Mouse (Mus musculus) ovary, adult 18-20 months (tissue): ENCODE data around the gene Map3k9.

Experiments used
- DNase-seq: peaks from one replicate; pipeline ENCODE4 v3.0.0; 2022; ENCODE audit warnings: low spot score, mixed read lengths

Map3k9 gene

DNA sequence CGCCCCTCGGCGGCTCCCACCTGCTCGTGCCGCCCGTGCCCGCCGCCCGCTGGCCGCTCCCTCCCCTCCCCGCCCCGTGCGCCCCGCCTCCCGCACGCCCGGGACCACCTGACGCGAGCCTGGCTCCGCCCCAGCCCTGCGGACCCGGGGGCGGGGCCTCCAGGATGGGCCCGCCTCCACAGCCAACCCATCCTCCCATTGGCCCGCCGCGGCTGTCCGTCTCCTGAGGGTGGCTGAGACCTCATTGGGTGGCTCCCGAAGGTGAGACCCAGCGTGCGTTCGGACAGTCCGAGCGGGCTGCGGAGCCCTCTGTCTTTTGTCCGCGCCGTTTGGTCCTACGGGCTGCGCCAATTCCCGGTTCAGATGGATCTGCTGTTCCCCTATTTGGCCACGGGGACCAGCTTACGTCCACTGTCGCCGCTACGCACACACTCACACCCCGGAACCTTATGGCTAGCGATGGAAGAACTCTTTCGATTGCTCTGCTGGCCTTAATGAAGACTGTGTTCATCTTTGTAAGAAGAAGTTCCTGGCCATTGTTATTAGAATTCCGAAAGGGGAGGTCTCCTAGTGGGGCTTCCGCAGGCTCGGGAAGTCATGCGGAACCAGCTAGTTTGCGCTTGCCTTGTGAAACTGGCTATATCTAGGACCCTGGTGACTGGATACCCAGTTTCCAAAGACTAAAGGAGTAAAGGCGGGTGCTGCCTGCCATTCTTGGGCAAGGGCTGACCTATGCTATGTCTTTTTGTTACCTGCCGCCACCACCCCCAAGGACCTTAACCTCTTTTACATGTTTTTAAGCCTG is at the start of gene Map3k9:
Gene Map3k9, minus strand, starts transcription at position 71 of the 805 bp plus-strand sequence.
- peak; percentile 88 for DNase-seq

DNA sequence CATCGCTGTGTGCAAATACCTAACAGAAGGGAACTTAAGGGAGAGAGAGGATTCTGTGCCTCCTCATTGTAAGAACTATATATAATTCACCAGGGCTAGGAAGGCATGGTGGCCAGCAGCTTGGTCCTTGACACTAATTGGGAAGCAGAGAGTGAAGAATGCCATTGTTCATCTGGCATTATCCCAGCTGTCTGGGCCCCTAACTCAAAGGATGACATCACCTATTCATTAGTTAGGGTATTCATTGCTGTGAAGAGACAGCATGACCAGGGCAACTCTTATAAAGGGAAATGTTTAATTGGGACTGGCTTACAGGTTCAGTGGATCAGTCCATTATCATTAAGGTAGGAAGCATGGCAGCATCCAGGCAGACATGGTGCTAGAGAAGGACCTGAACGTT is 47.4 kb upstream of the Map3k9 start:
- no peak for DNase-seq

DNA sequence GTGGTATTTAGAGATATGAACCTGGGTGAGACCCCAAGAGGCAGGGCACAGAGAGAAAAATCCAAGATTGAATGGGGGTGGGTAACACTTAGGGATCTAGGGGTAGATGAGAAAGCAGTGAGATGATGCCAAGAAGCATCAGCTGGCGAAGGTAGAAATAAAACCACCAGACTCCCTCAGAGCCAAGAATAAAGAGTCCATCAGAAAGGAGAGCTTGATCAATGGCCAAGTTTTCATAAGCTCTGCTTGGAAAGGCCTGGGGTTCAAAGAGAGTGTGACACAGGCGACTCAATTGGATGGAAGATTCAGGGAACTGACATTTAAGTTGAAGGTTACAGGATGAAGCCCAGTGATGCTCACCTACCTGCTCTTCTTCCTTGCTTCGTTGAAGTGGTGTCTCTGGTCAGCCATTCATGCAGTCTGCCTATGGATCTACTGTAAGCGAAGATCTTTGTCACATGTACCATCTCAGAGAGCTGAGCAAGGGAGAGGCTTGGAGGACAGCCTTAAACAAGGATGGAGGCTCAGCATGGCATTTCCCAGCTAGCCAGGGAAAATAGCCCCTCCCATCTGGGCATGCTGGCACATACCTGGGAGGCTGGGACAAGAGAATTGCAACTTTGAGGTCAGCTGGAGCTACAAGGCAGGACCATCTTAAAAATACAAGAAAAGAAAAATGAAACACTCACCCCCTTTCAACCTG is 42.0 kb upstream of the Map3k9 start:
- DNase-seq: no peak

DNA sequence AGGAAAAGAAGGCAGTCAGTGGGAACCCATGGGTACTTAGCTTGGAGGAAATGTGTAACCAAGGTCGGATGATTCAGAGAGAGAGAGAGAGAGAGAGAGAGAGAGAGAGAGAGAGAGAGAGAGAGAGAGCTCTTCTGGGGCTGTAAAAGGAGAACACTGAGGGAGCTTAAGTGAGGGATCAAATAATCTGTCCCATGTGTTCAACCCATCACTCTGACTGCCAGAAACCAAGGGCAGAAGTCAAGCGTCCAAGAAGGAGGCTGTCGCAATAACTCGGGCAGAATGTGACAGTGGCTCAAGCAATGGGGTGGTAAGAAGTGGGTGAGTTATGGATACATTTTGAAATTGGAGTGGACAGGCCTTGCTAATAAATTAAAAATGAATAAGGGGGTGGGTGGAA is 41.2 kb upstream of the Map3k9 start:
- no peak for DNase-seq

DNA sequence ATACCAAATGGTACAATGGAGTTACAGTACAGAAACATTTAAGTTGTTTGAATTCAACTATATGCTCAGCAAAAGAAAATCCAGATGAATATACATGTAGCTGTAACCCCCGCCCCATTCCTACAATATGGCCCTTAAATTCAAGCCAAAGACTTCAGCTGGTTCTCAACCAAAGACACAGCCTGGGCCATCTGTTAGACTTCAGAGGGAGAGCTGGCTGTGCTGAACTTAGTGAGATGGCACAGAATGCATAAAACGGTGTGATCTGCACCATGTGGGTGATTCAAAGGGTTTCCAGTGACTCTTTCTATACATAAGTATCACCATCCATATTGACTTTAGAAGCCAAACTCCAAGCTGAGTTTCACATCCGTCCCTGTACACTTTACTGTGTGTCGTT is 39.7 kb upstream of the Map3k9 start:
- DNase-seq: no peak

DNA sequence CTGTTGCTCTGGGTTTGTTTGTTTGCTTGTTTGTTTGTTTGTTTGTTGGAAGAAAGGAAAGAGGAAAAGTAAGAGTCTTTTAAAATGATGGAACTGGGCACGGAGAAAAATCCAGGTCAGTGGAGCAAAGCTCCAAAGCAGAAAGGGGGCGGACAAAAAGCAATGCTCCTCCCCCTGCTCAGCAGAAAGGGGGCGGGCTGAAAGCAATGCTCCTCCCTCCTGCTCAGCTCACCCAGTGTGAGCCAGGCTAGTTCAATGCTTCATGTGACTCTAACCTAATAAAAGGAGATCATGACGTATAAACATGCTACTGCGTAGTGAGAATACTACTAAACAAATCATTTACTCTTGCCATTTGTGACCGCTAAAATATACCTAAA is 36.1 kb upstream of the Map3k9 start:
- DNase-seq: no peak

DNA sequence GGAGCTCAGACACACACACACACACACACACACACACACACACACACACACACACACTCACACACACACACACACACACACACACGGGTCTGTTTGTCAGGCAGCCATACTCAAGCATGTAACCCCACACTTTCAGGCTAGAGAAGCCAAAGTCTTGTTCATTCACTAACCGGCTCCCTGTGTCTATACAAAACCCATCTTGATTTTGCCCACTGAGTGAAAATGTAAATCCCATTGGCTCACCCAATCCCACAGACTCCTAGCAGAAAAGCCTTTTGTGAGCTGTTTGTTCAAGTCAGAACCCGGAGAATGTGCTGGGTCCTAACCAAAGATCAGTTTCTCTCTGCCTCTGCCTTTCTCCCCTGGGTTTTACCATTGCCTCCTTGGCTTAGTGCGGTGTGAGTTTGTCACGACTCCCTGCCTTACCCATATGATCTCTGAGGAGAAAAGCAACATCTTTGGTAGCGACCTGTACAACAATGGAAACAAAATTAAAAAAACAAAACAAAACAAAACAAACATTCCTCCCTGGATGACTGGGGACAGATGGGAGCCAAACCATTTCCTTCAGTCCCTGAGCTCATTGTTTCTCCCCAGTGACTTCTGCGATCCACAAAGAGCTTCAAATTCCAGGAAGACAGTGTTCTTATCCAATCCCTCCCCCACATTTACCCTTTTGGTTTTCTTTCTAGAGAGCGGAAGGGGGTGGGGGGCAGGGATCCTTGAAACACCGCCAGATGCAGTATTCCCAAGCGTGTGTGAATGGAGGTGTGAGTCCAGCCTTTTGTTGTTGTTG is 35.6 kb upstream of the Map3k9 start:
- no peak for DNase-seq

DNA sequence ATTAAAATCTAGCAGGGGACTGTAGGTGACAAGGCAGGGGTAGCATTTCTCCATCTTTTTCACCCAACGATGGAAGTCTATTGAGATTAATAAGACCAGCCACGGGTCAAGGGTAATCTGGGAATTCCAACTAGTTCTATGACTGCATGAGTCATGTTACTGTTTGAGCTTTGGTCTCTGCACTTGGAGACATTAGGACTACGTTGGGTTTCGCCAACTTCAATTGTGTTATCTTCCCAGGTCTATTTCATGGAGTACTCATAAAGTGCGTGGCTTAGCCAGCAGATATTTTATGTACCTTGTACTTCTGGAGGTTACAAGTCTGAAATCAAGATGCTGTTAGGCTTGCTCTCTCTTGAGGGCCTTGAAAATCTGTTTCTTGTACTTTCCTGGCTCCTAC is 33.8 kb upstream of the Map3k9 start:
- no peak for DNase-seq

DNA sequence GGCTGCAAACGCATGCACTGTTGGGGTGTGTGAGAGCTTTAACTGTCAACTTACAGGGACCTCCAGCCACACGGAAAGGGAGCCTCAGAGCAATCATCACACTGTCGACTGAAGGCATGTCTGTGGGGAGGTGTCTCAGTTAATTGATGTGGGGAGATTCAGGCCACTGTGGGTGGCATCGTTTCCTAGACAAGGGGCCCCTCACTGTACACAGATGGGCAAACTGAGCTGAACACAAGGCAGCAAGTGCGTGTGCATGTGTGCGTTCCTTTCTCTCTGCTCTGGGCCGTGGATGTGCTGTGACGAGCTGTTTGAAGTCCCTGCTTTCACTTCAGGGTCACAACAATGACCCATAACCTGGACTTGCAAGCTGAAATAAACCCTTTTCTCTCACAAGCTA is 29.4 kb upstream of the Map3k9 start:
- DNase-seq: no peak

DNA sequence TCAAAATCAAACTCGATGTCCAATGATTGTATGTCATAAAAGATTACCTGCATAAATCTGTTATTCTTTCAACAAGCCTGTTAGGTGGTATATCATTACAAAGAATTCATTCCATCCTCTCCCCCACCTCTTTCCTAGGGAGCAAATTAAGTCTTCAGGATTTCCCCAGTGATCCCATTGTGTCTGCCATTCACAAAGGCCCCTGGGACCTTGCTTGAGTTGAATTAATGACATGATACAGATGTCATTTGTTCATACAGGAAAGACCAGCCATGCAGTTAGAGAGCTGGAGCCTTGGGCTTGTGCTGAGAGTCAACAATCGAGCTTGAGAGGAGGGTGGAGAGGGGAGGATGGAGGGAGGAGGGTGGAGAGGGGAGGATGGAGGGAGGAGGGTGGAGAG is 27.6 kb upstream of the Map3k9 start:
- DNase-seq: no peak

DNA sequence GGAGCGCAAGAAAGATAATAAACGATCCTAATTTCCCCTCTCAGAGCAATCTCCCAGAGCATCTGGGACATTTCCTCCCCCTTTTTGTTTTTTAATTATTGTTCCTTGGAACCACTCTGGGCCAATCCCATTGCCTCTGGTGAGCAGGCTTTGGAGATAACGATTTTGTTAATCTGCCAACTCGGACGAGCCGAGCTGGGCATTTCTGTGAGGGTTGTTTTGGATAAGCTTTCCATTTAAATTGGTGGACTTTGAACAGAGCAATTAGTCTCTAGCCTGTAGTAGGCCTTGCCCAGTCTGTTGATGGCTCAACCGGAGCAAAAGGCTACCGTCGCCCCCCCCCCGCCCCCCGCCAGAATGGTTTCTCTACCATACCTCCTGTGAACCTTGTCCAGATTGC is 27.0 kb upstream of the Map3k9 start:
- DNase-seq: peak; percentile 59

DNA sequence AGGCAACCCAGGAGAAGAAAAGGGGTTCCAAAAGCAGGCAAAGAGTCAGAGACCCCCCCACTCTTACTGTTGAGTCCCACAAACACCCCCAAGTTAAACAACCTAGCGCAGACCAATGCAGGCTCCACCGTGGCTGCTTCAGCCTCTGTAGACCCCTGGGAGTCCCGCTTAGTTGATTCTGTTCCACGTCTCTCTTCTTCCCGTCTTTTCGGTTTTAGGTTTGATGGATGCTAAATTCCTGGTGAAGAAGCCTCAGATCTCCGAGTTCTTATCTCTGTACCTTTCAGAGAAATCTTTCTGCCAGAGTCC is 26.5 kb upstream of the Map3k9 start:
- no peak for DNase-seq

DNA sequence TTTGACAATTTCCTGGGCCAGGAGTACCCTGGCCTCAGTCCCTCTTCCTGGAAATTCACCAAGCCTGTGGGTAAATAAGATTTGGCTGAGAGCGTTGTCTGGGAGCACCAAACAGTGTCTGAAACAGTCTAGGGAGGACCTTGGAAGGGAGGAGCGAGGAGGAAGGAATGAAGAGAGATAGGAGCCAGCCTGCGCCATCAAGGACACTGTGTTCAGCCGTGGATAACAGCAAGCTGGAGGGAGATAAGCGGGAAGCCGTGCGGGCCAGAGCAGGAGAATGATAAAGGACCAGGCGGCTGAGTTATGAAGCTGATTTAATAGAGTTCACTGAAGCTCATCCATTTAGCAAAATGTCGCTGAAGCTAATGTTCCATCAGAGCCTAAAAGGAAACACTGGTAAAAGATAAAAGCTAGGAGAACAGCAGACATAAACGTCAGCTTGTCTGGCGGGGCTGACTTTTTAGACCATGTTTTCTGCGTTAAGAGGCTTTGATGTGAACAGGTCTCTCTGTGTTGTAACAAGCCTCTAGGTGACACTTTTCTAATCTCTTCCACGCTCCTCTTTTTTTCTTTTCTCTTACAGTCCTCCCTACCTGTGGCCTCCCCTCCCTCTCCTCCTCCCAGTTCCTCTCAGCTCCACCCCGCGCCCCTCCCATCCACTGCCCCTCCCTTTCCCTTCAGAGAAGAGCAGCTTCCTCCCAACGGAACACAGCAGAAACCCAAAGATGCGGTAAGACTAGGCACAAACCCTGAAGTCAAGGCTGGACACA is 26.0 kb upstream of the Map3k9 start:
- DNase-seq: peak; percentile 84

DNA sequence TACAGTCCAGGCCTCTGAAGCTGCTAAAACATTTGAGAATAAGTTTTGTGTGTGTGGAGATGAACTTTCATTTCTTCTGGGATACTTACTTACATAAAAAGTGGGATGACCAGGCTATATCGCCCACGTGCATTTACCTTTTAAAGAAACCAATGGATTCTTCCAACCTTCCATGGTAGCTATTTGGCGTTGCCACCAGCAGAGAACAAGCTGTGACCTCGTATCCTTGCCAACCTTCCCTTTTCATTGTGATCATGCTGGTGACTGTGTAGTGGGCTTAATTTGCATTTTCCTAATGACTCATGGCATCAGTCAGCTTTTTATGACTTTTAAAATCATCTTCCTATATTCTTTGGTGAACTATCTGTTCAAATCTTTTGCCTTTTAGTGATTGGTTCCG is 25.1 kb upstream of the Map3k9 start:
- DNase-seq: no peak

DNA sequence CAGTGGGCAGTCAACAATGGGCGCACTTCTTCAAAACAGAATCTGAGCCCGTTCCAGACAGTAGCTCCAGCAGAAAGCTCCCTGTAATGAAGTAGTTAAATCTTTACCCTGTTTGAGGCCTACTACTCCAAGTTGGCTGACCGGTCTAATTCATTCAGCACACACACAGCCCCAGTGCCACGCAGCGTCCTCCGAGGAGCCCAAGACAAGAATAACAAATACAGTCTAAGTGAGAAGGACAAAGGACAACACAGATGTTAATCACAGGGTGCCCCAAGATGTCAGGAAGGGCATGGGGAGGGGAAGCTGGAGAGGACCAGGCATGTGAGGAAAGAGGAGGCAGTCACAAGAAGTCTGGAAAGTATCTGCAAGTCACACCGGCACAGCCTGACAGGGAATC is 22.8 kb upstream of the Map3k9 start:
- no peak for DNase-seq

DNA sequence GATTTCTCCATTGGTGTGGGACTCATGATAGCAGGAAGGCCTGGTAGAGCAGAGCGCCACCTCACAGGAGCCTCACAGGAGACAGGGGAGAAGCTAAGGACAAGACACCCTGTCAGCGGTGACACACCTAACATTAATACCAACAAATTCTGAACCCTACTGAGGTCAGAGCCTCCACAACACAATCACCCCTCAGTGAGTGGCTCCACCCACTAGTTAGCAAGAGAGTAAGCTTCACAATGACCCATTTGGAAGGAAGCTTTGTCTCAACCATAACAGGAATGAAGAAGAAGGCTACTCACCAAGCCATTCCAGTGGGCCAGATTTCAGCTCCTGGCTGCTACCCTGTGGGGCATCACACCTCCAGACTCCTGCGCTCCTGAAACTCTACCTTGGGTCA is 22.0 kb upstream of the Map3k9 start:
- DNase-seq: no peak

DNA sequence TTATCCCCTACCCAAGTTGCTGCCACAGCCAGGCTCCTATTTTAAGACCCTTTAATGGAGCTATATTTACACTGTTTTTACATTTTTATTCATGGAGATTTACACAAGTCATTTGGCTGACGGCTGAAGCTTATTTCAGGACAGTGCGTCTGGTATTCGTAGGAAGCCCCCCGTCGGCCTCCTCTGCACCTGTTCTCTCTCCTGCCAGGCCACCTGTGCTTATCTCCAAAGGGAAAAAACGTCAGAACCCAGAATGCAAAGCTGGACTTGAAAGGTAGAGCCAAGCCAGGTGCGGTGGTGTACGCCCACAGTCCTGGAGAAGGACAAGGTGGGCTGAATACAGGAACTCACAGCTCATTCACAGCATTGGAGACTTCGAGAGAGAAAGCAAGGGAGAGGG is 20.2 kb upstream of the Map3k9 start:
- no peak for DNase-seq

DNA sequence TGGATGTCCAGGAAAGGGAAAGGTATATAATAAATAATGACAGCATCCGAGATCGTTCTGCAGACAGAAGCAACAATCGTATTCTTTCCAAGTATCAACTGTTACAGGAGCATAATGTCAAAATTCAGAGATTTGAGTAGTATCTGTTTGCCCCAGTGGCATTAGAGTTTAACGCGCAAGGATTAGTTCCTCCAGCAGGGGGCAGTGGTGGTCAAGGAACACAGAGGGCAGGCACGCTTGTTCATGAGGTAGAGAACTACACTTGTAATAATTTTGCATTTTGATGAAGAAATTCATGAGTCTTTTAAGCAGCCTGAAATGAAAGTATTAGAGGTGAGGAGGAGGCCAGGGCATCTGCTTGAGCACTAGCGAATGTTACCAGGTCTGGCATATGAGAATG is 15.6 kb upstream of the Map3k9 start:
- DNase-seq: peak; percentile 17

DNA sequence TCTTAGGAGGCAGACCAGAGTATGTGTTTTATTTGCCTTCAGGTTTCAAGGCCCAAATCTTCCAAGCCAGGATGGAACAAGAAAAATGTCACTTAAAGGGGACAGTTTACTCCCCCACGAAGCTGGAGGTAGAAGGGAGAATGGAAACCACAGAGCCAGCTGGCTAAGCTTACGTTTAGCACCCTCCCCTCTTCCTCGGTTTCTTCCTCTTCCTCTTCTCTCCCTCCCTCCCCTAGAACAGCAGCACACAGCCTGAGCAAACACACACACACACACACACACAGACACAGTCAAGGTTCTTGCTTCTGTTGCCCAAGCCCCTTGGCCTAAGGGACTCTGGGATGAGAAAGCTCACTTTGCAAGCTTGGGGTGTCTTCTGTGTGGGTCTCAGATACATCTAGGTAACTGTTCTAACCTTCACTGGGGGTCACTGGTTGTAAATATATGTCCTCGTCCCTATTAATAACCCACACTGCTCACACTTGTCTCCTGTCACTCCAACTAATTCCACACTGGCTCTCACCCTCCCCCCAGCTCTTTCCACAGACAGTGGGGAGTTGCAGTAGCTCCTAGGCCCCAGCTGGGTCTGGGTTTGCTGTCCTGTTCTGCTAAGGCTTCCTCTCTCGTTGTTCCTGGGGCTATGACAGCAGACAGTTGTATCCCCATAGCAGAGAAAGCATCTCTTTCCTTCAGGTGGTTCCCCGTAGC is 11.7 kb upstream of the Map3k9 start:
- DNase-seq: no peak

DNA sequence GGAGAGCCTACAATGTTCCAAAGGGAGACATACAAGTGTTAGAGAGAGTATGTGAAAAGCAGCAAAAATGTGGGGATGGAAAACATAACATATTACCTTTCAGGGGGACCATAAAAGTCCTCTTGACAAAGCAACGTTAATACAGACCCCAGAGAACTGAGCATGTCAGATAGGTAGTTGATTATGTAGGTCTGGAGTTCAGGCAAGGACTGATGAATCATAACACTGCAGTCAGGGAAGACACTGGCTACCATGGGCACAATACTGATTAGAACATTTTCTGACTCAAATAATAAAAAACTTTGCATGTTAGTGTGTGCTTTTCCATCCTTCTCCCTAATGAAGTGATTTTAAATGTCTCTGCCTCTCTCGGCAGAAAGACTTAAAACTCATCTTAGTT is 8.5 kb upstream of the Map3k9 start:
- DNase-seq: no peak

DNA sequence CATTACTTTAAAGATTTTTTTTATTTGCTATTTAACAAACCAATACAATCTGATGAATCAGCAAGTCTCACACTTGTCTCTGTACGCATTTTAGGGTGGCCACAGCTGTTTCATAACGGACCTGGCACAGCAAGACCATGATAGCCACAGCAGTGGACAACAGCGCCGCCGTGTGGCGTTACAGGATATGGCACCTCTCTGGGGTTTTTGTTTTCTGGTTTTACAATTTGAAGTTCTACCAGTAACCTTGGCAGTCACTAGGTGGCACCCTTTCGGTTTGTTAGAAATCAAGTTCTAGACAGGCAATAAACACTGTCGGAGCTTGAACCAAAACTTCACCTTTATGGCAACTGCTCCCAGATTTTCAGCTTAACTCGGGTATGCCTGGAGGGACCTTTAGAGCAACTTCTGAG is 7.7 kb upstream of the Map3k9 start:
- DNase-seq: peak; percentile 70

DNA sequence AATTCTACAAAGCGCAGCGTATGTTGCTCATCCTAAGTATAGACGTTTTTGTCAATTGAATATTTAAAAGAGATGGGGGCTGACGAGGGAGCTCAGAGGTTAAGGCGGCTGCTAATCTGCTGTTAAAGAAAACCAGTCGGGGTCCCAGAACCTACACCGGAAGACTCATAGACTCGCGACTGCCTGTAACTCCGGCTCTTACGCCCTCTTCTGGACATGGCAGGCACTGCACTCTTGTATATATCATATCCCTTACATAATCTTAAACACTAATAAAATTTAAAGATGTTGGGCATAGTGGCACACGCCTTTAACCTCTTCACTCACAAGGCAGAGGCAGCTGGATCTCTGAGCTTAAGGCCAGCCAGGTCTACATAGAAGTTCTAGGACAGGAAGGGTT is 6.3 kb upstream of the Map3k9 start:
- DNase-seq: no peak
